Mouse (Mus musculus): ENCODE results near the gene Btbd8. TPM values are rescaled to one million over a fixed set of nuclear protein-coding genes. Genes with fewer than 3 reads are reported as not detected.

The Btbd8 gene
- total and polyA plus RNA-seq, 3 experiments, result 0.90 to 5.6 (median 5.1) TPM

DNA sequence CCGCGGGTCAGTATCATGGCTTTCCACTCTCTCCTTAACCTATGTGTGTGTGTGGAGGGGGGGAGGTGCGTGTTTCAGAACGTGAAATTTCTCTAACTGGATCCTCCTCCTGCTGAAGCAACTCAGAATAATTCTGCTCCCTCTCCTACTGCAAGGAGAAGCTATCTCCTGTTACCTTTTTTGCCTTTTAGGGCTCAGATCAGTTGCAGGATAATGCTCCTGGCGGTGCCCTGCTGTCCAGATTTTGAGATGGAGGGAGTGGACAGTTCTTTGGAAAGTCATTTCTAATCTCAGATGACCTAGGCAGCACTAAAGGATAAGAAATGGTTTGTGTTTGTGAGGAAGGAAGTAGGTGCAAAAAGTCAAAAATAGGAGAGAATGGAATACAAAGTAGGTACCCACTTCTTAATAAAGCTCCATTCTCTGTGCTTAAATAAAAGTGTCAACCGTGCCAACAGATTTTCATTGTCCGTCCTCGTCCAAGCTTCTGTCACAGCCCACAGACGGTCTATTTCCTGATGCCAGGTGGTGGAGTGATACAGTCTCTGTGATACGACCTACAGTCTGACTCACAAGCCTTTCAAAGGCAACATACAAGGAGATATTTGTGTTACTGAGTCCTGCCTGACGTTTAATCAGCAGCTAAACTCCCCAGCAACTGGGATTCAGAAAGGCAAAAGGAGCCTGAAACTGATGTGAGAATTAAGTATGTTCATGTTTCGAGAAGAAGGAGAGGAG lies 33.7 kb upstream of the Btbd8 start:
- H3K4me1 ChIP-seq (ENCODE audit: control insufficient read depth, insufficient read depth, low read length), result no peaks in the 10 kb centered on the region; the same call in 1 of the 2 replicates
- no peaks in the 10 kb centered on the region for H3K36me3 ChIP-seq (ENCODE audit: control insufficient read depth, insufficient read depth, low read length)
- H3K9ac ChIP-seq (ENCODE audit: low read depth, low read length), result no peak overlapping the region; the same call in 1 of the 2 replicates
- no peaks in the 10 kb centered on the region for H3K79me2 ChIP-seq (replicated peaks; ENCODE audit: control insufficient read depth, insufficient read depth, low read length)
- no peak overlapping the region; the same call in 1 of the 2 replicates for H3K4me3 ChIP-seq
- intact Hi-C loops (cut with DNase I), result no loop called here
- H3K27me3 ChIP-seq (ENCODE audit: control insufficient read depth, insufficient read depth, low read length), result peaks cover 4% of the 10 kb centered on the region; the same call in 1 of the 2 replicates
- WGBS, result 21% methylated on average over 12 of the region's 12 CpGs
- no peak overlapping the region for H3K27ac ChIP-seq
- TF ChIP-seq EP300 (IDR thresholded peaks at IDR 0.05; ENCODE audit: insufficient read depth, low read depth, low read length), result no peak
- TF ChIP-seq CTCF (IDR thresholded peaks at IDR 0.05), result no peak
- no peak for TF ChIP-seq POLR2A (IDR thresholded peaks at IDR 0.05; ENCODE audit: insufficient read depth, low read depth, low read length)
- no peak for DNase-seq

GRCm38 (mm10) chr5:107405361-107405760 lies 32.4 kb upstream of the Btbd8 start:
- no peak overlapping the region for H3K9ac ChIP-seq (ENCODE audit: low read depth, low read length)
- no peaks in the 10 kb centered on the region for H3K36me3 ChIP-seq (ENCODE audit: control insufficient read depth, insufficient read depth, low read length)
- no peaks in the 10 kb centered on the region for H3K79me2 ChIP-seq (replicated peaks; ENCODE audit: control insufficient read depth, insufficient read depth, low read length)
- 77% methylated on average over 4 of the region's 4 CpGs for WGBS
- no peak for DNase-seq
- no peak overlapping the region for H3K4me3 ChIP-seq
- H3K27ac ChIP-seq, result no peak overlapping the region
- intact Hi-C loops (cut with DNase I), result no loop called here
- no peaks in the 10 kb centered on the region; the same call in 1 of the 2 replicates for H3K4me1 ChIP-seq (ENCODE audit: control insufficient read depth, insufficient read depth, low read length)
- peaks cover 4% of the 10 kb centered on the region; the same call in 1 of the 2 replicates for H3K27me3 ChIP-seq (ENCODE audit: control insufficient read depth, insufficient read depth, low read length)
- TF ChIP-seq POLR2A (IDR thresholded peaks at IDR 0.05; ENCODE audit: insufficient read depth, low read depth, low read length) (no peak), EP300 (IDR thresholded peaks at IDR 0.05; ENCODE audit: insufficient read depth, low read depth, low read length) (no peak), CTCF (IDR thresholded peaks at IDR 0.05) (no peak)

- Histone ChIP-seq H3K4me1 (ENCODE audit: control insufficient read depth, insufficient read depth, low read length) (no peaks in the 10 kb centered on the region), H3K79me2 (replicated peaks; ENCODE audit: control insufficient read depth, insufficient read depth, low read length) (no peaks in the 10 kb centered on the region), H3K27ac (no peak overlapping the region), H3K9ac (ENCODE audit: low read depth, low read length) (no peak overlapping the region), H3K27me3 (ENCODE audit: control insufficient read depth, insufficient read depth, low read length) (no peaks in the 10 kb centered on the region), H3K36me3 (ENCODE audit: control insufficient read depth, insufficient read depth, low read length) (no peaks in the 10 kb centered on the region), H3K4me3 (no peak overlapping the region)
- no peak for TF ChIP-seq CTCF (IDR thresholded peaks at IDR 0.05)
- no peak for TF ChIP-seq EP300 (IDR thresholded peaks at IDR 0.05; ENCODE audit: insufficient read depth, low read depth, low read length)
- no peak for TF ChIP-seq POLR2A (IDR thresholded peaks at IDR 0.05; ENCODE audit: insufficient read depth, low read depth, low read length)
- WGBS, result 92% methylated on average over 1 of the region's 1 CpGs
- intact Hi-C loops (cut with DNase I), result no loop called here
- no peak for DNase-seq
Observed at GRCm38 (mm10) chr5:107410305-107410704, 27.5 kb upstream of the Btbd8 start.

DNA sequence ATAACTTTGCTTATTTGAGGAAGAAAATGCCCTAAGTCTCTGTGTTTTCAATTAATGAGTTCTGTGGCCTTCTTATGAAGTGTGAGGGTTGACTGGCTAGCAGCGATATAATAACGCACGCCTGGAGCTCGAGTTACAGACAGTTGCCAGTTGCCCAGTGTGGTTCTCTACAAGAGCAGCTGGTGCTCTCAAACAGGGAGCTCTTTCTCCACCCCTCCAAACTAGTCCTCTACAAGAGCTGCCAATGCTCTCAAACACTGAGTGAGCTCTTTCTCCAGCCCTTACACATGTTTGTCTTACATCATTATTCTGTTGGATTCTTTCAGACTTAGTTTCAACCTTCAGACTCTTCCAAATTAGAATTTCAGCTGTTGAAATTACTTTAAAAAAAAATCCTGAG lies 26.5 kb upstream of the Btbd8 start:
- intact Hi-C loops (cut with DNase I), result no loop called here
- H3K4me1 ChIP-seq (ENCODE audit: control insufficient read depth, insufficient read depth, low read length), result no peaks in the 10 kb centered on the region
- WGBS, result 54% methylated on average over 4 of the region's 4 CpGs
- H3K27ac ChIP-seq, result no peak overlapping the region
- no peak for DNase-seq
- no peaks in the 10 kb centered on the region for H3K36me3 ChIP-seq (ENCODE audit: control insufficient read depth, insufficient read depth, low read length)
- no peak for TF ChIP-seq EP300 (IDR thresholded peaks at IDR 0.05; ENCODE audit: insufficient read depth, low read depth, low read length)
- TF ChIP-seq CTCF (IDR thresholded peaks at IDR 0.05), result no peak
- no peak for TF ChIP-seq POLR2A (IDR thresholded peaks at IDR 0.05; ENCODE audit: insufficient read depth, low read depth, low read length)
- no peaks in the 10 kb centered on the region for H3K27me3 ChIP-seq (ENCODE audit: control insufficient read depth, insufficient read depth, low read length)
- H3K9ac ChIP-seq (ENCODE audit: low read depth, low read length), result no peak overlapping the region
- no peaks in the 10 kb centered on the region for H3K79me2 ChIP-seq (replicated peaks; ENCODE audit: control insufficient read depth, insufficient read depth, low read length)
- H3K4me3 ChIP-seq, result no peak overlapping the region

DNA sequence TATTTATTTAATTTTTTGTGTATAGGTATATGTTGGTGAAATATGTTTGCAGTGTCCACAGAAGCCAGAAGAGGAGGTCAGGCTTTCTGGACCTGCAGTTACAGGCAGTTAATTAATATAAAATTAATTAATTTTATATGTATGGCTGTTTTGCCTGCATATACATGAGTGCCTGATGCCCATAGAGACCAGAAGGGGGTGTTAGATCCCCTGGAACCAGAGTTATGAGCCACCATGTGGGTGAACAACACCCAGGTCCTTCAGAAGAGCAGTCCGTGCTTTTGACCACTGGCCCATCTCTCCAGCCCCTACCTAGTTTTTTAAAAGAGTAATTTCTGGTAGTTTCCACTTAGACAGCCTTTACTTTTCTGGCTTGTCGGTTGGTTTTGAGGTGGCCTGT lies 25.5 kb upstream of the Btbd8 start:
- no peak overlapping the region for H3K27ac ChIP-seq
- H3K79me2 ChIP-seq (replicated peaks; ENCODE audit: control insufficient read depth, insufficient read depth, low read length), result no peaks in the 10 kb centered on the region
- no peak for TF ChIP-seq POLR2A (IDR thresholded peaks at IDR 0.05; ENCODE audit: insufficient read depth, low read depth, low read length)
- no peak for TF ChIP-seq CTCF (IDR thresholded peaks at IDR 0.05)
- no peak for TF ChIP-seq EP300 (IDR thresholded peaks at IDR 0.05; ENCODE audit: insufficient read depth, low read depth, low read length)
- no peak overlapping the region for H3K9ac ChIP-seq (ENCODE audit: low read depth, low read length)
- H3K4me3 ChIP-seq, result no peak overlapping the region
- DNase-seq, result no peak
- intact Hi-C loops (cut with DNase I), result no loop called here
- H3K36me3 ChIP-seq (ENCODE audit: control insufficient read depth, insufficient read depth, low read length), result no peaks in the 10 kb centered on the region
- H3K27me3 ChIP-seq (ENCODE audit: control insufficient read depth, insufficient read depth, low read length), result no peaks in the 10 kb centered on the region
- WGBS, result 81% methylated on average over 2 of the region's 2 CpGs
- no peaks in the 10 kb centered on the region for H3K4me1 ChIP-seq (ENCODE audit: control insufficient read depth, insufficient read depth, low read length)

DNA sequence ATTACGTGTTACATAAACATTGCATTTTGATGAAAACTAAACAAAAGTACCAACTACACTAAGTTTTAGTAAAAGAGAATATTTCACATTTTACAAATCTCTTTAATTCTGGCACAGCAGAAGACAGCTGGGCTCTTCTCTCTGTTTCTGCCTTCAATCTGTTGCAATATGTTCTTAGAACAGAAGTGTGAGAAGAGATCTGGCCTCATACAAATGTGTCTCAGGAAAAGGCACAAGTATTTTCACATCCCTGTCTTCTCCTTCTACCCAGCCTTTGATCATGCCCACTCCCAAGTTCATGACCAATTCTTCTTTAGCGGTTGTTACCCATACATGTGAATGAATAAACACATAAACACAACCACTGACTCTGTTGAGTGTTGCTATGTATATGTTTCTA lies 22.7 kb upstream of the Btbd8 start:
- 79% methylated on average over 2 of the region's 2 CpGs for WGBS
- TF ChIP-seq POLR2A (IDR thresholded peaks at IDR 0.05; ENCODE audit: insufficient read depth, low read depth, low read length), result no peak
- no peak for TF ChIP-seq CTCF (IDR thresholded peaks at IDR 0.05)
- no peak for TF ChIP-seq EP300 (IDR thresholded peaks at IDR 0.05; ENCODE audit: insufficient read depth, low read depth, low read length)

More for the DNA sequence above, 22.7 kb upstream of the Btbd8 start:
- H3K27me3 ChIP-seq (ENCODE audit: control insufficient read depth, insufficient read depth, low read length), result no peaks in the 10 kb centered on the region
- no peaks in the 10 kb centered on the region; the same call in 1 of the 2 replicates for H3K4me1 ChIP-seq (ENCODE audit: control insufficient read depth, insufficient read depth, low read length)
- intact Hi-C loops (cut with DNase I), result no loop called here
- no peak overlapping the region for H3K4me3 ChIP-seq
- H3K9ac ChIP-seq (ENCODE audit: low read depth, low read length), result no peak overlapping the region
- no peaks in the 10 kb centered on the region for H3K36me3 ChIP-seq (ENCODE audit: control insufficient read depth, insufficient read depth, low read length)
- no peak overlapping the region for H3K27ac ChIP-seq
- no peak for DNase-seq
- H3K79me2 ChIP-seq (replicated peaks; ENCODE audit: control insufficient read depth, insufficient read depth, low read length), result no peaks in the 10 kb centered on the region
